Mouse (Mus musculus) cerebellum, adult 18-20 months (tissue): ENCODE measurements around the gene Bcor.
A peak's percentile ranks its signal among the peaks of the same experiment; 100 is the strongest.

Experiments used
- DNase-seq, 2 experiments: peaks; one replicate each; pipeline ENCODE4 v3.0.0; 2021

The Bcor gene

GRCm38 (mm10) chrX:12159981-12160656 is at the start of gene Bcor:
Bcor (minus strand) TSS chrX:12160355.
- peak in 1 of 2 experiments; percentile 26 for DNase-seq

- DNase-seq: no peak
Measured at GRCm38 (mm10) chrX:12202951-12203350, 42.8 kb upstream of the Bcor start.

- no peak for DNase-seq
Measured at GRCm38 (mm10) chrX:12201111-12201510, 41.0 kb upstream of the Bcor start.

GRCm38 (mm10) chrX:12195234-12195919 is 35.2 kb upstream of the Bcor start:
- DNase-seq: no peak

GRCm38 (mm10) chrX:12192343-12192742 is 32.2 kb upstream of the Bcor start:
- DNase-seq: no peak

- DNase-seq: no peak
Measured at GRCm38 (mm10) chrX:12189511-12189910, 29.4 kb upstream of the Bcor start.

- no peak for DNase-seq
Measured at GRCm38 (mm10) chrX:12175198-12175960, 15.2 kb upstream of the Bcor start.

GRCm38 (mm10) chrX:12170128-12170527 is 10.0 kb upstream of the Bcor start:
- no peak for DNase-seq

GRCm38 (mm10) chrX:12164591-12165529 is 4.7 kb upstream of the Bcor start:
- DNase-seq: no peak

GRCm38 (mm10) chrX:12159534-12159881 is 647 bp downstream of the Bcor start:
- DNase-seq: peak in 1 of 2 experiments; percentile 15

- no peak for DNase-seq
Measured at GRCm38 (mm10) chrX:12158821-12159533, 1.2 kb downstream of the Bcor start.

- DNase-seq: peak in 1 of 2 experiments; percentile 33
Measured at GRCm38 (mm10) chrX:12158244-12158820, 1.8 kb downstream of the Bcor start.

- DNase-seq: no peak
Measured at GRCm38 (mm10) chrX:12157331-12157930, 2.7 kb downstream of the Bcor start.

GRCm38 (mm10) chrX:12155842-12156291 is 4.3 kb downstream of the Bcor start:
- peak in 1 of 2 experiments; percentile 22 for DNase-seq

- no peak for DNase-seq
Measured at GRCm38 (mm10) chrX:12155068-12155840, 4.9 kb downstream of the Bcor start.

GRCm38 (mm10) chrX:12153141-12154095 is 6.7 kb downstream of the Bcor start:
- no peak for DNase-seq

- no peak for DNase-seq
Measured at GRCm38 (mm10) chrX:12151996-12152904, 7.9 kb downstream of the Bcor start.
